Mouse (Mus musculus): ENCODE measurements around the gene Dglucy. TPM values are rescaled to one million over a fixed set of nuclear protein-coding genes. Genes with fewer than 3 reads are reported as not detected.

Dglucy gene
- total RNA-seq (2022) = 10 to 100 TPM; 20.8 to 28.3 (median 26.4) TPM

GRCm38 (mm10) chr12:100778934-100779865 is at the start of gene Dglucy:
TSS of gene Dglucy (plus strand) at chr12:100779057.
- peak; percentile 86 to 89 for DNase-seq (ENCODE audit: low spot score in 2 of 2)

- no peak for DNase-seq (ENCODE audit: low spot score in 2 of 2)
Observed at GRCm38 (mm10) chr12:100735156-100735555, 43.7 kb upstream of the Dglucy start.

GRCm38 (mm10) chr12:100735581-100735980 is 43.3 kb upstream of the Dglucy start:
- no peak for DNase-seq (ENCODE audit: low spot score in 2 of 2)

DNA sequence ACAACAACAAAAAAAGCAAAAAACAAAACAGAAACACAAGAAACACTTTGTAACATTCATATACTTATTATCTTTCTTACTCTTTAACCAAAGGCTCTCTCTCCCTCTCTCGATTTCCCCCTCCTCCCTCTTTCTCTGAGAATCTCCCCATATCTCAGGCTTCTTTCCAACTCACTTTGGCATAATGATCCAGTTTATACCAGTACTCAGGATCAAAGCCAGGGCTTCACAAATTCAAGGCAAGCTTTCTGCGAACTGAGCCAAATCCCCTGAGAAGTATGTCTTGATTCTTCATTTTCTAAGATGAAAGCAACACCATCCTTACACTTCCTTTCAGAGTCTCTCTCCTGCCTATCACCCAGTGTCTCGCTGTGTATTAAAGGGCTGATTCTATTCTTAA is 40.4 kb upstream of the Dglucy start:
- DNase-seq (ENCODE audit: low spot score in 2 of 2) = no peak

- no peak for DNase-seq (ENCODE audit: low spot score in 2 of 2)
Observed at GRCm38 (mm10) chr12:100739011-100739570, 39.8 kb upstream of the Dglucy start.

- no peak for DNase-seq (ENCODE audit: low spot score in 2 of 2)
Observed at GRCm38 (mm10) chr12:100740313-100740712, 38.5 kb upstream of the Dglucy start.

GRCm38 (mm10) chr12:100742468-100742867 is 36.4 kb upstream of the Dglucy start:
- no peak for DNase-seq (ENCODE audit: low spot score in 2 of 2)

DNA sequence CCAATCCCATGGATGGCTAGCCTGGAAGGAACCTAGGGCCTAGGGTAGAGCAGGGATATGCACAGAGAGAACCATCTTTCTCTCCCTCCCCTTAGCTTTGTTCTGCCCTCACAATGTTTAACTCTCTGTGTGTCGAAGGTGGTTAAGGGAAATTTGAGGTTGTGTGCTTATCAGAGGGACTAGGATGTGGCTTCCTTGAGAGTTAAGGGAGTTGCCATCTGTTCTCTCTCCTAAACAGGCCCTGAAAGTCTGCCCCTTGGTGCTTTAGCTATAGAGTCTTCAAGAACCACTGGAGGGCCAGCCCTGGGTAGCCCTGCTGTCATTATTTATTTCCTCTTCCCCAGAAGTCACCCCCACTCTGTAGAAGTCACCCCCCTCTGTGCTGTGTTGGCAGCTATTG is 25.9 kb upstream of the Dglucy start:
- DNase-seq (ENCODE audit: low spot score in 2 of 2) = no peak

- no peak for DNase-seq (ENCODE audit: low spot score in 2 of 2)
Observed at GRCm38 (mm10) chr12:100753716-100754115, 25.1 kb upstream of the Dglucy start.

DNA sequence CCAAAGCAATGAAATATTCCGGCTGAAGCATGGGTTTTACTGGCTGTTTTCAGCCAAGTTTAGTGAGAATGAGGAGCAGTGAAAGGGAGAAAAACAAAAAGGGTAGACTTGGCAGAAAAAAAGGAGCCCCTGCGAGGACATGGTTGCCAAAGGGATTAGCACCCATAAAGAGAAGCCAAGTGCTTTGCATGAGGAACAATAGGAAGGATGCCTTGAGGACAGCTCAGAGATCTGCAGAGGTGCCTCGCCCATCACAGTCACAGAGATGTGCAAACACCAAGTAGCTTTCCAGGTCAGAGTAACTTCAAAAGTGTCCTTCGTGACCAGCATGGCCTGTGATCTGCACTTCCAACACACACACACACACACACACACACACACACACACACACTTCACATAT is 21.4 kb upstream of the Dglucy start:
- DNase-seq (ENCODE audit: low spot score in 2 of 2) = no peak

- no peak for DNase-seq (ENCODE audit: low spot score in 2 of 2)
Observed at GRCm38 (mm10) chr12:100762663-100763425, 16.0 kb upstream of the Dglucy start.

- DNase-seq (ENCODE audit: low spot score in 2 of 2) = no peak
Observed at GRCm38 (mm10) chr12:100764329-100765018, 14.4 kb upstream of the Dglucy start.

GRCm38 (mm10) chr12:100769871-100770270 is 9.0 kb upstream of the Dglucy start:
- no peak for DNase-seq (ENCODE audit: low spot score in 2 of 2)

GRCm38 (mm10) chr12:100770765-100771164 is 8.1 kb upstream of the Dglucy start:
- no peak for DNase-seq (ENCODE audit: low spot score in 2 of 2)

GRCm38 (mm10) chr12:100772230-100772984 is 6.5 kb upstream of the Dglucy start:
- DNase-seq (ENCODE audit: low spot score in 2 of 2) = peak; percentile 46 to 58

- peak; percentile 28 to 34 for DNase-seq (ENCODE audit: low spot score in 2 of 2)
Observed at GRCm38 (mm10) chr12:100774756-100775155, 4.1 kb upstream of the Dglucy start.

DNA sequence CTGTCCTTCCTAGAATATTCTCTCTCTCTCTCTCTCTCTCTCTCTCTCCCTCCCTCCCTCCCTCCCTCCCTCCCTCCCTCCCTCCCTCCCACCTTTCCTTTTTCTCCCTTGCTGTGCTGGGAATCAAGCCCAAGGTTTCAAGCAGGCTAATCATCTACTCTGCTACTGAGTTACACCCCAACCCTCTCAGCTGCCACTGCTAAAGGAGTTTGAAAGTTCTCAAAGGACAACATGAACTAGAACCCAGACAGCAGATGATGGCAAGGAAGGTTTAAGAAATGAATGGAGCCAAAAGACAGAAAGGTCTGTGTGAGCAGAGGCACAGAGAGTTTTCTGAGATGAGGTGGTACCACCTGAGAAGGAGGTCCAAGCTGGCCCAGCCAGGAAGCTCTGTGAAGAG is 3.6 kb upstream of the Dglucy start:
- DNase-seq (ENCODE audit: low spot score in 2 of 2) = no peak

DNA sequence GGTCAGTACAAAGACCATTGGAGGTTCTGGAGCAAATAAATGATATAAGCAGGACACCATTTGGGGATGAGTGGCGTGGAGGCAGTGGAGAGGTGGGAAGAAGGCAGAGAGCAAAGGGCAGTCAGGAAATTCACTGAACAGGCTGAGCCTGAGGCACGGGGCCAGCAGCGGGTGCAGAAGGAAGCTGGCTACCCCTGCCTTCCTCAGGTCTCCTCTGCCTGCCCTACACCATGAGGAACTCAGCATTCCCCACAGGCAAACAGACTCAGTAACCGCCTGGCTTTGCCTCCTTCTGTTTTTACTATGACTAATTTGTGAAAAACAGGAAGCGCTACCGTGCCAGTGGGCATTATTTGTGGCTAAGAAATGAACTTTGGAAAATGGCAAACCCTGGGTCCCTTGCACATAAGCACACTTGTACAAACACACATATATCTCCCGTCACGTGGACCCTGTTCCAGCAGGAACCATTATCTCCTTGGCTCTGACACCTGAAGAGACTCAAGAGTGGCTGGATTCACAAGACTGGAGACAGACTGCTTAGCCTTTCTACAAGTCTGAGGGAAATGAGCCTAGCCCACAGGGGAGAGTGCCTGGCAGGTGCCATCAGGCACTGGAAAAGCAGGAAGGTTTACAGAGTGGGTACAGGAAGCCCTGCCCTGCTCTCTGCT is 2.8 kb upstream of the Dglucy start:
- DNase-seq (ENCODE audit: low spot score in 2 of 2) = no peak

- no peak for DNase-seq (ENCODE audit: low spot score in 2 of 2)
Observed at GRCm38 (mm10) chr12:100776991-100777390, 1.9 kb upstream of the Dglucy start.

DNA sequence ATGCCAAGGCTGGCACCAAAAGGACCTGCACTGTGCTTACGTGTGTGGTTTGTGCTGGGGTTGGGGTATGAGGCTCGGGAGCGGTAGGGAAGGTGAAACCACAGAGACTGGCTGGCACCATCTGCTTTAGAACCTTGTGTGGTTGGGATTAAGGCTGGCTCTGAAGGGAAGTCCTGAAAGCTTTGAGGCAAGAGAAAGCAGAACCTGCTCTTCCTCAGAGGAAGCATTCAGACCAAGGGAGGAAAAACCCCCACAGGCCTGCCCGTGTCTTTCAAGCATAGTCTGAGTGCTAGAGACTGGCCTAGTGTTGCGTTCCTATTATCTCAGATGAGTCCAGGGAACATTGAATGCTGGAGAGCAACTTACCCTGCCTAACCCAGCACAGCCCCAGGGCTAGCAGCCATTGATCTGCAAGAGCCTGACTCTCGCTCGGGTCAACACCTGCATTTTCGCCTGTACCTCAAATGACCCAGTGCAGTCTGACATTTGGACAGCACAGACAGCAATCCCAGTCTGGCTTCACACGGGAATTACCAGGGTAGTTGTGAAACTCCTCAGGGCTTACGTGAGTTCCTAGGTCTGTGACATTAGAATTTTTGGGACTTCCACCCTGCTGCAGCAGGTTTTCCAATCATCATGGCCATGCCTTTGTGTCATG is 452 bp upstream of the Dglucy start:
- no peak for DNase-seq (ENCODE audit: low spot score in 2 of 2)
